ENCODE assay signal across 11 mouse cellular contexts in the genomic region with DNA sequence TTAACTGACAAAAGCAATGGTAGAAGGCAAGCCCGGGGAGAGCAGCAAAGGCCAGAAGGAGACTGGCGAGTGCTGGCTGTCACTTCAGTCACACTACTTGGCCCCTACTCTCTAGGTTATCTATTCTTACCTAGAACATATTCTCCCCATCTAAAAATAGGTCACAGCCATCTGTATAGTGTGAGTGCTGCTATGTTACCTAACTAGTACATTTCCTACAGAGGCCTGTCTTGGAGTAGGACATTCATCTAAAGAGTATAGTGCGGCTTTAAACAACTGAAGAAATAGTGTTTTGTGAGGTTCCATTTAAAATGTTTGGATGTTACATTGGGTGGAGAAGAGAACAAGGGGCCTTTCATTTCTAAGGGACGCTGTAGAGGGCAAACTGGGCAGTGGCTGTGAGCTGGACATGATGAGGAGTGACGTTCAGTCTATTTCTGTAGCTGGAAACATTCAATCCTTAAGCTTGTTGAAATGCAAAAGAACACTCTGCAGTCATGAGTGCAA.
DNase-seq lines count a peak whose midpoint lies in the region; ATAC-seq and TF ChIP-seq lines count a peak whose summit lies in the region.
"Had no signal": no experiment of that assay in that cellular context is flagged by ENCODE, and none has a peak within 500 bp of the region (broad histone marks: within the 10 kb centered on the region; RNA-seq: fewer than 3 reads in every experiment).

No protein-coding gene starts in this region.

- DNase-seq in left cerebral cortex, adult 2 months (ENCODE audit: extremely low spot score in 1 of 2, low spot score in 2 of 2): no peak
- no peak for DNase-seq in left cerebral cortex, postnatal 10 days (ENCODE audit: extremely low spot score in 1 of 2, low spot score in 2 of 2)
- DNase-seq in cerebellum, postnatal 10 days: peak; percentile 36 to 37
- DNase-seq in heart, adult 9 months (ENCODE audit: low spot score in 2 of 2): peak; percentile 56 to 73
- no peak for DNase-seq in liver, embryonic 14.5 days (ENCODE audit: low read depth in 3 of 3, low spot score in 3 of 3)
- no peak for DNase-seq in thymus, postnatal 25 days
- DNase-seq in natural killer cell, adult 2 months (ENCODE audit: low spot score in 2 of 2): no peak
- DNase-seq: kidney, adult 9 months; thymus, postnatal 14 days had no signal

- no peak overlapping the region for H3K9ac ChIP-seq in liver, embryonic 14.5 days (replicated peaks)
- H3K9ac ChIP-seq: midbrain, embryonic 15.5 days had no signal

- H3K4me3 ChIP-seq in left cerebral cortex, adult 2 months: no peak overlapping the region
- no peak overlapping the region for H3K4me3 ChIP-seq in liver, embryonic 14.5 days (ENCODE audit: insufficient read depth in 1 of 2, low read depth in 2 of 2, low read length in 2 of 2)
- H3K4me3 ChIP-seq: midbrain, embryonic 15.5 days had no signal

- TF ChIP-seq EP300 in liver, embryonic 14.5 days (IDR thresholded peaks at IDR 0.05; ENCODE audit: low read depth): no peak

- no peak for TF ChIP-seq CTCF in left cerebral cortex, adult 2 months (IDR thresholded peaks at IDR 0.05)
- no peak for TF ChIP-seq CTCF in liver, embryonic 14.5 days (IDR thresholded peaks at IDR 0.05; ENCODE audit: low read depth)

- H3K9me3 ChIP-seq in liver, embryonic 14.5 days (ENCODE audit: control insufficient read depth, low read length): peaks cover 4% of the 10 kb centered on the region; the same call in 1 of the 2 replicates
- H3K9me3 ChIP-seq: midbrain, embryonic 15.5 days had no signal

- H3K4me2 ChIP-seq in liver, embryonic 14.5 days (ENCODE audit: low read depth): no peak overlapping the region
- H3K4me2 ChIP-seq: midbrain, embryonic 15.5 days had no signal

- no peaks in the 10 kb centered on the region; the same call in 1 of the 2 replicates for H3K36me3 ChIP-seq in liver, embryonic 14.5 days (replicated peaks; ENCODE audit: control insufficient read depth, insufficient read depth, low read depth)

- H3K4me1 ChIP-seq in liver, embryonic 14.5 days (replicated peaks; ENCODE audit: control insufficient read depth in 2 of 2, insufficient read depth in 2 of 2, low read length in 1 of 2): peaks cover 2 to 5% of the 10 kb centered on the region in 2 experiments; a peak in 2 of 4 replicates
- H3K4me1 ChIP-seq: midbrain, embryonic 15.5 days had no signal

- H3K27ac ChIP-seq in left cerebral cortex, adult 2 months: peak overlapping the region; percentile 63
- H3K27ac ChIP-seq in liver, embryonic 14.5 days: no peak overlapping the region
- H3K27ac ChIP-seq: midbrain, embryonic 15.5 days had no signal

- intact Hi-C loops in left cerebral cortex, adult 2 months (cut with DNase I): loop anchor here (5.0 to 10.0 kb wide), 3 partner anchors 92 to 645 kb away; no protein-coding TSS in a partner anchor
- intact Hi-C loops in left cerebral cortex, postnatal 10 days (cut with DNase I): no loop called here

- no peaks in the 10 kb centered on the region for H3K27me3 ChIP-seq in liver, embryonic 14.5 days (ENCODE audit: control insufficient read depth, insufficient read depth, low read length)
- H3K27me3 ChIP-seq: midbrain, embryonic 15.5 days had no signal

- ATAC-seq in liver, embryonic 14.5 days (ENCODE audit: insufficient read depth): peak; percentile 48; the same call in 1 of the 2 replicates
- ATAC-seq in inflammation-experienced regulatory T-cells, adult 6 months: no peak
- ATAC-seq: midbrain, embryonic 15.5 days had no signal

- 80% methylated on average over 5 of the region's 5 CpGs for WGBS in liver, embryonic 14.5 days (ENCODE audit: insufficient replicate concordance)

Comparison
In these comparisons a context has a peak if more than half of its experiments do, and no peak if none do; other contexts are left out.
1. DNase-seq: peak in cerebellum, postnatal 10 days (2 of 2) and heart, adult 9 months (2 of 2); none in left cerebral cortex, adult 2 months (0 of 2), left cerebral cortex, postnatal 10 days (0 of 2), liver, embryonic 14.5 days (0 of 3), thymus, postnatal 25 days (single experiment) and natural killer cell, adult 2 months (0 of 2).